ENCODE assay signal across 20 mouse cellular contexts in the genomic region with DNA sequence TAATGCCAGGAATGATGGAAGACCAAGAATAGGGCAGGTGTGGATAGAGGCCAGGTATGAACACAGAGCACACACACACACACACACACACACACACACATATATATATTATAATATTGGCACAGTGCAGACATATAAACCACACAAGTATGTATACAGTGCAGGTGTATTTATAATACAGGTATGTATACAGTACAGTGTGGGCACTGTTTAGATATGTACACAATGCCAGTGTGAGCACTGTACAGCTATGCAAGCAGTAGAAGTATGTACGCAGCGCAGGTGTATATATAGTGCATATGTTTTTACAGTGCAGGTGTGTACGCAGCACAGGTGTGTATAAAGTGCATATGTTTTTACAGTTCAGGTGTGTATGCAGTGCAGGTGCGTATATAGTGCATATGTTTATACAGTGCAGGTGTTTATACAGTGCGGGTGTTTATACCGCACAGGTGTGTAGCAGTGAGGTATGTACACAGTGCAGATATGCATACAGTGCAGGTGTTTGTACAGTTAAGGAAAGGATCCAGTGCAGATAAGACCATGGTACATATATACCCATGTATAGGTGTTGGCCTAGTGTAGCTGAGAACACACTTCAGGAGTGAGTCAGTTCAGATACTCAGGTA.
DNase-seq lines count a peak whose midpoint lies in the region; ATAC-seq and TF ChIP-seq lines count a peak whose summit lies in the region.
"Had no signal": no experiment of that assay in that cellular context is flagged by ENCODE, and none has a peak within 500 bp of the region (broad histone marks: within the 10 kb centered on the region; RNA-seq: fewer than 3 reads in every experiment).

No protein-coding gene starts in this region.

- no peak overlapping the region for H3K27ac ChIP-seq in heart, embryonic 11.5 days (ENCODE audit: low read depth, low read length)
- no peak overlapping the region for H3K27ac ChIP-seq in heart, adult 2 months
- no peak overlapping the region for H3K27ac ChIP-seq in kidney, embryonic 16.5 days (ENCODE audit: low read length)
- H3K27ac ChIP-seq in embryonic facial prominence, embryonic 13.5 days = no peak overlapping the region
- H3K27ac ChIP-seq in limb, embryonic 12.5 days = no peak overlapping the region
- H3K27ac ChIP-seq: kidney, embryonic 15.5 days; macrophage had no signal

- TF ChIP-seq EP300 in heart, adult 2 months (IDR thresholded peaks at IDR 0.05; ENCODE audit: insufficient read depth, low read depth, low read length) = no peak

- no peak overlapping the region for H3K9ac ChIP-seq in heart, embryonic 11.5 days (ENCODE audit: low read depth, low read length)
- no peak overlapping the region for H3K9ac ChIP-seq in heart, adult 2 months (ENCODE audit: low read depth, low read length)
- H3K9ac ChIP-seq in kidney, embryonic 16.5 days (replicated peaks; ENCODE audit: low read length) = no peak overlapping the region
- H3K9ac ChIP-seq in embryonic facial prominence, embryonic 13.5 days = no peak overlapping the region
- H3K9ac ChIP-seq in limb, embryonic 12.5 days (replicated peaks) = no peak overlapping the region
- H3K9ac ChIP-seq: forebrain, postnatal 0 days; kidney, embryonic 15.5 days; liver, postnatal 0 days had no signal

- no peak overlapping the region for H3K4me2 ChIP-seq in heart, embryonic 11.5 days
- no peak overlapping the region for H3K4me2 ChIP-seq in kidney, embryonic 16.5 days (replicated peaks; ENCODE audit: low read depth, low read length)
- no peak overlapping the region for H3K4me2 ChIP-seq in embryonic facial prominence, embryonic 13.5 days
- no peak overlapping the region for H3K4me2 ChIP-seq in limb, embryonic 12.5 days
- H3K4me2 ChIP-seq: kidney, embryonic 15.5 days had no signal

- no peaks in the 10 kb centered on the region for H3K9me3 ChIP-seq in heart, embryonic 11.5 days (replicated peaks; ENCODE audit: control insufficient read depth, low read length)
- no peaks in the 10 kb centered on the region for H3K9me3 ChIP-seq in kidney, embryonic 16.5 days (ENCODE audit: low read length)
- no peaks in the 10 kb centered on the region for H3K9me3 ChIP-seq in embryonic facial prominence, embryonic 13.5 days
- H3K9me3 ChIP-seq in limb, embryonic 12.5 days = no peaks in the 10 kb centered on the region
- H3K9me3 ChIP-seq: kidney, embryonic 15.5 days had no signal

- ATAC-seq in heart, embryonic 11.5 days (replicated peaks; ENCODE audit: insufficient number of reproducible peaks, low FRiP score, low TSS enrichment) = 0 out of 2 replicates have a peak, but pooled peaks have one; percentile 14
- ATAC-seq in kidney, embryonic 16.5 days (ENCODE audit: low FRiP score, low TSS enrichment) = peak; percentile 35; the same call in 1 of the 2 replicates
- peak; percentile 23; the same call in 1 of the 2 replicates for ATAC-seq in embryonic facial prominence, embryonic 13.5 days (ENCODE audit: insufficient number of reproducible peaks, insufficient read depth, low FRiP score, low TSS enrichment, low read depth)
- 0 out of 2 replicates have a peak, but pooled peaks have one; percentile 20 for ATAC-seq in limb, embryonic 12.5 days (ENCODE audit: insufficient number of reproducible peaks, insufficient read depth, low FRiP score, low TSS enrichment, low read depth)
- ATAC-seq: inflammation-experienced regulatory T-cells, adult 6 months; liver, postnatal 0 days; midbrain, embryonic 16.5 days had no signal

- no peaks in the 10 kb centered on the region for H3K27me3 ChIP-seq in heart, embryonic 11.5 days (ENCODE audit: control insufficient read depth, insufficient read depth, low read length)
- H3K27me3 ChIP-seq in heart, adult 2 months (ENCODE audit: control insufficient read depth, insufficient read depth, low read length) = no peaks in the 10 kb centered on the region
- no peaks in the 10 kb centered on the region for H3K27me3 ChIP-seq in kidney, embryonic 16.5 days (ENCODE audit: insufficient read depth, low read length)
- no peaks in the 10 kb centered on the region for H3K27me3 ChIP-seq in embryonic facial prominence, embryonic 13.5 days
- no peaks in the 10 kb centered on the region for H3K27me3 ChIP-seq in limb, embryonic 12.5 days
- H3K27me3 ChIP-seq: kidney, embryonic 15.5 days had no signal

- WGBS in heart, embryonic 11.5 days (ENCODE audit: insufficient replicate concordance) = 93% methylated on average over 6 of the region's 6 CpGs
- 94% methylated on average over 6 of the region's 6 CpGs for WGBS in heart, adult 2 months
- WGBS in kidney, embryonic 16.5 days = 94% methylated on average over 6 of the region's 6 CpGs
- WGBS in embryonic facial prominence, embryonic 13.5 days = 96% methylated on average over 6 of the region's 6 CpGs
- 97% methylated on average over 6 of the region's 6 CpGs for WGBS in limb, embryonic 12.5 days

- intact Hi-C loops in heart, adult 2 months (cut with DNase I) = no loop called here

- TF ChIP-seq POLR2A in heart, adult 2 months (IDR thresholded peaks at IDR 0.05; ENCODE audit: insufficient read depth, low read depth, low read length) = no peak

- H3K79me2 ChIP-seq in heart, adult 2 months (replicated peaks; ENCODE audit: control insufficient read depth, insufficient read depth, low read length) = no peaks in the 10 kb centered on the region

- H3K4me3 ChIP-seq in heart, embryonic 11.5 days (ENCODE audit: low read depth, low read length) = no peak overlapping the region
- no peak overlapping the region for H3K4me3 ChIP-seq in heart, adult 2 months
- H3K4me3 ChIP-seq in kidney, embryonic 16.5 days (ENCODE audit: low read length) = no peak overlapping the region
- H3K4me3 ChIP-seq in embryonic facial prominence, embryonic 13.5 days = no peak overlapping the region
- H3K4me3 ChIP-seq in limb, embryonic 12.5 days (replicated peaks) = no peak overlapping the region
- H3K4me3 ChIP-seq: kidney, embryonic 15.5 days had no signal

- H3K36me3 ChIP-seq in heart, embryonic 11.5 days (ENCODE audit: control insufficient read depth, insufficient read depth, low read length) = no peaks in the 10 kb centered on the region
- H3K36me3 ChIP-seq in heart, adult 2 months (ENCODE audit: control insufficient read depth, insufficient read depth, low read length) = no peaks in the 10 kb centered on the region
- no peaks in the 10 kb centered on the region for H3K36me3 ChIP-seq in kidney, embryonic 16.5 days (ENCODE audit: insufficient read depth, low read length)
- no peaks in the 10 kb centered on the region for H3K36me3 ChIP-seq in embryonic facial prominence, embryonic 13.5 days
- no peaks in the 10 kb centered on the region for H3K36me3 ChIP-seq in limb, embryonic 12.5 days
- H3K36me3 ChIP-seq: kidney, embryonic 15.5 days had no signal

- no peak for TF ChIP-seq CTCF in heart, adult 2 months (IDR thresholded peaks at IDR 0.05)

- DNase-seq in heart, adult 2 months = no peak
- no peak for DNase-seq in kidney, adult 11 months
- no peak for DNase-seq in adrenal gland, postnatal 36 days
- DNase-seq in kidney, postnatal 4 days = no peak
- DNase-seq: adrenal gland, postnatal 25 days; cerebellum, adult 9-10 months; forebrain, postnatal 0 days; gastrocnemius, postnatal 25 days; heart, adult 18-20 months; layer of hippocampus, adult 9-11 months; liver, postnatal 0 days; right cerebral cortex, postnatal 4 days had no signal

- H3K4me1 ChIP-seq in heart, embryonic 11.5 days (ENCODE audit: control insufficient read depth, insufficient read depth, low read length) = no peaks in the 10 kb centered on the region
- H3K4me1 ChIP-seq in heart, adult 2 months (ENCODE audit: control insufficient read depth, insufficient read depth, low read length) = no peaks in the 10 kb centered on the region
- H3K4me1 ChIP-seq in kidney, embryonic 16.5 days (ENCODE audit: insufficient read depth, low read length) = no peaks in the 10 kb centered on the region
- no peaks in the 10 kb centered on the region for H3K4me1 ChIP-seq in embryonic facial prominence, embryonic 13.5 days
- peaks cover 8% of the 10 kb centered on the region; the same call in 1 of the 2 replicates for H3K4me1 ChIP-seq in limb, embryonic 12.5 days (replicated peaks)
- H3K4me1 ChIP-seq: kidney, embryonic 15.5 days had no signal
